Mouse (Mus musculus) thymus, adult 2 months (tissue): ENCODE measurements around the gene Tnk1. TPM values are rescaled to one million over a fixed set of nuclear protein-coding genes. Genes with fewer than 3 reads are reported as not detected.

Experiments used
- DNase-seq: peaks from one replicate; pipeline ENCODE4 v3.0.0; 2021
- H3K27ac ChIP-seq: fragments of 200-500 bp; 2 replicates; pipeline ENCODE4 v1.5.1; 2012; ENCODE audit warnings: low read length, control low read depth; ENCODE audit not compliant: control insufficient read depth, insufficient read depth
- H3K27me3 ChIP-seq: fragments of 200-500 bp; 2 replicates; pipeline ENCODE4 v1.6.1; 2012; ENCODE audit warnings: mild to moderate bottlenecking, low read length, moderate library complexity, mixed read lengths; ENCODE audit not compliant: control insufficient read depth, insufficient read depth
- H3K36me3 ChIP-seq: fragments of 200-500 bp; 2 replicates; pipeline ENCODE4 v1.6.1; 2012; ENCODE audit warnings: mild to moderate bottlenecking, low read length, moderate library complexity; ENCODE audit not compliant: control insufficient read depth, insufficient read depth
- H3K4me1 ChIP-seq: fragments of 200-500 bp; replicated peaks from 2 replicates; pipeline ENCODE4 v1.6.1; 2012; ENCODE audit warnings: low read length; ENCODE audit not compliant: control insufficient read depth, insufficient read depth
- H3K4me3 ChIP-seq: fragments of 200-500 bp; 2 replicates; pipeline ENCODE4 v1.5.1; 2012; ENCODE audit warnings: mild to moderate bottlenecking, low read length, control low read depth, moderate library complexity; ENCODE audit not compliant: control insufficient read depth, insufficient read depth
- CTCF ChIP-seq: fragments of 200-500 bp; IDR thresholded peaks from 2 replicates; pipeline ENCODE4 v1.5.1; 2012; ENCODE audit warnings: mild to moderate bottlenecking, control low read depth, low read length, moderate library complexity, borderline replicate concordance; ENCODE audit not compliant: control insufficient read depth, poor library complexity, insufficient read depth; ENCODE audit errors: extremely low read depth
- POLR2A ChIP-seq: fragments of 200-500 bp; IDR thresholded peaks from 2 replicates; pipeline ENCODE4 v1.6.1; 2012; ENCODE audit warnings: mild to moderate bottlenecking, low read length, control low read depth, moderate library complexity; ENCODE audit not compliant: control insufficient read depth, poor library complexity, insufficient read depth; ENCODE audit errors: extremely low read depth
- WGBS: fragments of 180-500 bp; shearing (Covaris S2); methylation state at CpG from one replicate; pipeline ENCODE4 v1.1.7; 2018; 5-methylcytosine and 5-hydroxymethylcytosine counted together
- polyA plus RNA-seq: library from polyadenylated mRNA; depleted of rRNA; stranded (reverse); fragments of >200 nt; gene quantifications from 2 replicates; pipeline ENCODE4 v1.2.3, GENCODE M21; 2012

The Tnk1 gene
- polyA plus RNA-seq, 1 experiment: 3.1 TPM

GRCm38 (mm10) chr11:69818871-69819270, 39.7 kb downstream of the Tnk1 start:
- WGBS: 65% methylated on average over 8 of the region's 8 CpGs
- Histone ChIP-seq H3K4me1 (no peaks in the 10 kb centered on the region), H3K36me3 (no peaks in the 10 kb centered on the region), H3K4me3 (no peak overlapping the region), H3K27me3 (no peaks in the 10 kb centered on the region), H3K27ac (no peak overlapping the region)
- no peak for DNase-seq
- TF ChIP-seq CTCF (no peak), POLR2A (no peak)

- no peak for TF ChIP-seq POLR2A
- no peak for TF ChIP-seq CTCF
- DNase-seq: no peak
- Histone ChIP-seq H3K4me1 (no peaks in the 10 kb centered on the region), H3K27ac (no peak within 1 kb of the TSS), H3K36me3 (no peaks in the 10 kb centered on the region), H3K4me3 (no peak within 1 kb of the TSS), H3K27me3 (no peaks in the 10 kb centered on the region)
- WGBS: 91% methylated on average over 2 of the region's 2 CpGs
These were observed 40.2 kb downstream of the Tnk1 start, which contains the start of gene Spem2 for GRCm38 (mm10) chr11:69818365-69818764. Gene Spem2 (minus strand): TSS chr11:69818465.

DNA sequence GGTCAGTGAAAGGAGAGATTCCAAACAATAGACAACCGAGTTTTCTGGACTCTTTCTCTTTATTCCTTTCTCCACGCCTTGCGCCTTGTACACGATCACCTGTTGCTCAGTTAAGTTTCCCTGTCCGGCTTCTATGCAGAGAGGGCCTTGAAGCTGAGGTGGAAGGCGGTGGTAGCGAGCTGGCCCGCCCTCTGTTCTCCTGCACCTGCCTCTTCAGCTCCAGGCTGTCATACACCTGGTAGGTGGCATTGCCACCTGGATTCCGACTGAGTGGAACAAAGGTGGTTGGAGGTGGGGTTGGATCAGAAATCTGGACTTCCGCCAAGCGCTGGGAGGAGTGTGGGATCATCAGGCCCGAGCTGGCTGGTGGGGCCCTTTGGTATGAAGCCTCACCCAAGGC, 42.0 kb downstream of the Tnk1 start:
- H3K27ac ChIP-seq: no peak overlapping the region
- no peak overlapping the region for H3K4me3 ChIP-seq
- DNase-seq: no peak
- 95% methylated on average over 12 of the region's 12 CpGs for WGBS
- no peaks in the 10 kb centered on the region for H3K4me1 ChIP-seq
- TF ChIP-seq CTCF: no peak
- no peak for TF ChIP-seq POLR2A
- no peaks in the 10 kb centered on the region for H3K36me3 ChIP-seq
- no peaks in the 10 kb centered on the region for H3K27me3 ChIP-seq

- no peak for TF ChIP-seq POLR2A
- peak; percentile 28; the same call in 1 of the 2 replicates for TF ChIP-seq CTCF
- 78% methylated on average over 10 of the region's 10 CpGs for WGBS
- no peak within 1 kb of the TSS for H3K4me3 ChIP-seq
- H3K27ac ChIP-seq: no peak within 1 kb of the TSS
- peak; percentile 34 for DNase-seq
- H3K4me1 ChIP-seq: no peaks in the 10 kb centered on the region
- H3K36me3 ChIP-seq: no peaks in the 10 kb centered on the region
- no peaks in the 10 kb centered on the region for H3K27me3 ChIP-seq
These were observed 43.4 kb downstream of the Tnk1 start, which contains the start of gene Gm39566 for GRCm38 (mm10) chr11:69815155-69815554. Gene Gm39566 (minus strand): TSS chr11:69815298.

DNA sequence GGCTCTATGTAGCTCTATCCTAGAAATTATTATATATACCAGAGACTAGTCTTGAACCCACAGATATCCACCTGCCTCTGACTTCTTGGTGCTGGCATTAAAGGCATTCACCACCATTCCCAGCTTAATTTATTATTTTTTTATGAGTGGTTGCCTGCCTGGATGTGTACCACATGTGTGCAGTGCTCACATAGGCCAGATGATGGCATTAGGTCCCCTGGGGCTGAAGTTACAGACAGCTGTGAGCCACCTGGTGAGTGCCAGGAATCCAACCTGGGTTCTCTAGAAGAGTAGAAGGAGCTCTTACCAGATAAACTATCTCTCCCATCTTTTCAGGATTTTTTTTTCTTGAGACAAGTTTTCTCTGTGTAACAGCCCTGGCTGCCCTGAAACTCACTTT, 48.2 kb downstream of the Tnk1 start:
- TF ChIP-seq CTCF (no peak), POLR2A (no peak)
- H3K36me3 ChIP-seq: no peaks in the 10 kb centered on the region
- no peak for DNase-seq
- H3K27me3 ChIP-seq: no peaks in the 10 kb centered on the region
- H3K4me3 ChIP-seq: no peak overlapping the region
- no peaks in the 10 kb centered on the region for H3K4me1 ChIP-seq
- H3K27ac ChIP-seq: no peak overlapping the region

DNA sequence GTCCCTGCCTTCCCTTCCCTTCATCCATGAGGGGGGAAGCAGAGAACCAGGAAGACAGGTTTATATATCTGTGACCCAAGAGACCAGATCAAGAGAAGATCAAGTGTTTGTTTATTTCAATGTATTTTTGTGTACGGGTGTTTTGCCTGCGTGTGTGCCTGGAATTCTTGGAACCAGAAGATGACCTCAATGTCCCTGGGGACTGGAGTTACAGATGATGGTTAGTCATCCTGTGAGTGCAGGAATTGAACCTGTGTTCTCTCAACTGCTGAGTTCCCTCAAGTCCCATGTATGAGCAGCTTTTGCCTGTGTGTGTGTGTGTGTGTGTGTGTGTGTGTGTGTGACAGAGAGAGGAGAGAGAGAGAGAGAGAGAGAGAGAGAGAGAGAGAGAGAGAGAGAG, 50.9 kb downstream of the Tnk1 start:
- Histone ChIP-seq H3K4me3 (no peak overlapping the region), H3K27ac (no peak overlapping the region), H3K36me3 (no peaks in the 10 kb centered on the region), H3K4me1 (peaks cover 14% of the 10 kb centered on the region), H3K27me3 (peaks cover 3% of the 10 kb centered on the region; the same call in 1 of the 2 replicates)
- DNase-seq: no peak
- WGBS: 96% methylated on average over 2 of the region's 2 CpGs
- no peak for TF ChIP-seq CTCF
- no peak for TF ChIP-seq POLR2A

GRCm38 (mm10) chr11:69806378-69806777, 52.2 kb downstream of the Tnk1 start:
- Histone ChIP-seq H3K27ac (no peak overlapping the region), H3K27me3 (peaks cover 12% of the 10 kb centered on the region; the same call in 1 of the 2 replicates), H3K4me1 (peaks cover 23% of the 10 kb centered on the region), H3K4me3 (no peak overlapping the region), H3K36me3 (no peaks in the 10 kb centered on the region)
- no peak for DNase-seq
- TF ChIP-seq POLR2A (no peak), CTCF (no peak)
- WGBS: 94% methylated on average over 4 of the region's 4 CpGs
